Mouse (Mus musculus): ENCODE measurements at regions not wholly inside any gene's neighbourhood (a gene's known extent, or its start where the extent isn't known, plus 50 kb on each side); places are given as distances from the start of the nearest gene placed in this dataset.
A peak's percentile ranks its signal among the peaks of the same experiment; 100 is the strongest.

GRCm38 (mm10) chr13:112071209-112071955 lies 216.9 kb upstream of the Ankrd55 start:
- no peak for DNase-seq (ENCODE audit: low spot score in 2 of 2)

DNA sequence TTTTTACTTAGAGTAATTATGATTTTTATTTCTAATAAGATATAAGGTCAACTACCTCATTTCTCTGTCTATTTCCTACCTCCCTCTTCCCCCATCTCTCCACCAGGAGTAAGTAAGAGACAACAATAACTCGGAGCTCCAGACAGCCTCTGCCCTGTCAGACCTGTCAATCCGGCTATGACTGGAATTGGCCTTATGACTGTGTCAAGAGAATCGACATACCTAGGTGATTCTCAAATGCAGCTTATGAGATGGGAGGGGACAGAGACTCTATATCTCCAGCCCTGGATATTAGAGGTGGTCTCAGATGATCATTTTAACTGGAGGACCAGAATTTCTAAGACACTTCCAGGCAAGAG lies 216.3 kb upstream of the Ankrd55 start:
- DNase-seq (ENCODE audit: low spot score in 2 of 2), result no peak

- no peak for DNase-seq (ENCODE audit: low spot score in 2 of 2)
Observed at GRCm38 (mm10) chr13:112073519-112074406, 214.5 kb upstream of the Ankrd55 start.

- no peak for DNase-seq (ENCODE audit: low spot score in 2 of 2)
Observed at GRCm38 (mm10) chr13:112075847-112076479, 212.3 kb upstream of the Ankrd55 start.

- DNase-seq (ENCODE audit: low spot score in 2 of 2), result no peak
Observed at GRCm38 (mm10) chr13:112078088-112078487, 210.2 kb upstream of the Ankrd55 start.

DNA sequence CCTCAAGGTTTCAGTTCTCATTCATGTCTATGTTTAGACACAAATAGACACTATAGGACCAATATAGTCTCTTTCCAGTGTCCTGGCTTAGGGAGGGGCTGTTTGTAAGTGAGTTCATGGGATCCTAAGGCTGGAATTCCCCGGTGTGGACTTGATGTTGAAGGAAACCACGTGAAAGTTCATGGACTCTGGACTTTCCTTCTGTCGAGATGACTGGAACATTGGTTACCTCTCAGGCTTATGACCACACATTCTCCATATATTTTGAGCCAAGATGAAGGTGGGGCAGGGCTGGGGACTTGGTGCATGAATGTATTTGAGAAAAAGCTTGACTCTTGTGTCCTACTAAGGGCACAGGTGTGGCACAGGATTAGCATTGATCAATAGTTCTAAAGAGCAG lies 206.3 kb upstream of the Ankrd55 start:
- no peak for DNase-seq (ENCODE audit: low spot score in 2 of 2)

DNA sequence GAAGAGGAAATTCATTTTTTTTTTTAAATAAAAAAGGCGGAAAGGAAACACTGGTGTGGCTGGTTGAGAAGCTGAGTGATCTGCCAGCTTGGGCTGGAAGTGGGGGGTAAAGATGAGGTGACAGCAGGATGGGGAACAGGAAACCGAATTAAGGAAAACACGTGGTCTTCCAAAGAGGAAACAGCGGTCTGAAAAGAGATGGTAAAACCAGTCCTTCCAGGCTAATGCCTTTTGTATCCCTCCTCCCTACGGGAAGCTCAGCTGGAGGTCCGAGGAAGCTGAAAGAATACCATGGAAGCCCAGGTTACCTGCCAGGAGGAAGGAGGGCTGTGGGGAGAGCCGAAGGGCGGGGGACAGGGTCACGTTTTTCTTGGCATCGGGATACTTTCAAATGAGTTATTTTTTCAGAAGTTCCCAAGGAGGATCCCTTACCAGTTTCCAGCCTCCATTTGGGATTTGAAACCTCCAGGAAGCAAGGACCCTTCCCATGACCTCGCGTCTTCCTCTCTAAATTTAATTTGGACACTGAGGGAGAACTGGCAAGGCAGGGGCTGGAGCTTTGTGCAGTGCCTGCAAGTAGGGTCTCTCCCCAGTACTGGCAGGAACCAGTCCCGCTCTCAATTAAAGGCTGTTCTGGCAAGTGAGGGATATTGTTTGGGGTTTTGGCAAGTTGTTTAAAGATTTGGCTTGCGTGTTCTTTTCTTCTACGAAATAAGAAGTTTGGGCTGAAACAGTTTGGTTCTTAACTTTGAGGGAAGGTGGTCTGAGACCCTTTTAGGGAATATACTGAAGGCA lies 203.6 kb upstream of the Ankrd55 start:
- peak; percentile 69 to 89 for DNase-seq (ENCODE audit: low spot score in 2 of 2)

DNA sequence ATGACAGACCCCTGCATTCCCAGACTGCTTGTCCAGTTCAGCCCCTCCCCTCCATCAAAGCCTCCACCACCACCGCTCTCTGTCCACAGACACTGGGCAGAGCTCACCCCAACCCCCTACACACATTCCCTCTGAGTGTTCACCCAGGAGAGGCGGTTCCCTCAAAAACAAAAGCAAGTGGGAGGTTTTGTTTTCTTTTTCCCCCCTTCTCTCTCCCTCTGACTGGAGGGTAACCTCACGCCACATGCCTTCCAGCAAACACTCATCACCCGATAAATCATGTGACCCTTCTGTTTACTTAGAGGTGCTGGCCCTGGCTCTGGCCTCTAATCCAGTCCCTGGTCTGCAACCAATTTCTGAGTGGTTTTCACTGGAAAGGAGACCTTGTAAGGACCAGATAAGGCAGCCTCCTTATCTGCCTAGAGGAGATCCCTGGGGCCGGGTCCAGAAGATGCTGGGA lies 199.9 kb upstream of the Ankrd55 start:
- peak; percentile 80 to 83 for DNase-seq (ENCODE audit: low spot score in 2 of 2)

- no peak for DNase-seq (ENCODE audit: low spot score in 2 of 2)
Observed at GRCm38 (mm10) chr13:112090737-112091136, 197.5 kb upstream of the Ankrd55 start.

DNA sequence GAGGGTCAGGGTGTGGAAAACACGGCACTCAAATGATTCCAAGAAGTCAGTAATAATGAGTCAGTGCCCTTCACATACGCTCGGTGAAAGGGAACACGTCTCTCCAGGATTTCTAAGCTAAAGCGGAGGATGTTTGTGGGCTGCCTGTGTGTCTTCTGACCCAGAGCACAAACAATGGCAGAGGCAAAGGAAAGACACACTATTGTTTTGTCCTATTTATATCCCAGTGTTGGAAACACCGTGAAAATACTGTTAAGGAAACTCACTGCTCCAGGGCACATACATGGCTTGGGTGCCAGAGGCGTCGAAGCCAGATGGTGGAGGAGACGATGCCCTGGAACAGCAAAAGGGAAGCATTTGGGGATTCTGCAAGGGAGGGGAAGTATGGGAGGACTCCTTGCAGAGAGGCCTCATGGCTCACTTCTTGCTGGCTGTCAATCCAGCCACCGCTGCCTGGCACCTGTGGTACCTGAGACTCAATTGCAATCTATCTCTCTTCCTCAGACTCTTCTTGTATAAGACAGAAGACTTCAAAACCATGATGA lies 192.6 kb upstream of the Ankrd55 start:
- DNase-seq (ENCODE audit: low spot score in 2 of 2), result peak in 1 of 2 experiments; percentile 51

DNA sequence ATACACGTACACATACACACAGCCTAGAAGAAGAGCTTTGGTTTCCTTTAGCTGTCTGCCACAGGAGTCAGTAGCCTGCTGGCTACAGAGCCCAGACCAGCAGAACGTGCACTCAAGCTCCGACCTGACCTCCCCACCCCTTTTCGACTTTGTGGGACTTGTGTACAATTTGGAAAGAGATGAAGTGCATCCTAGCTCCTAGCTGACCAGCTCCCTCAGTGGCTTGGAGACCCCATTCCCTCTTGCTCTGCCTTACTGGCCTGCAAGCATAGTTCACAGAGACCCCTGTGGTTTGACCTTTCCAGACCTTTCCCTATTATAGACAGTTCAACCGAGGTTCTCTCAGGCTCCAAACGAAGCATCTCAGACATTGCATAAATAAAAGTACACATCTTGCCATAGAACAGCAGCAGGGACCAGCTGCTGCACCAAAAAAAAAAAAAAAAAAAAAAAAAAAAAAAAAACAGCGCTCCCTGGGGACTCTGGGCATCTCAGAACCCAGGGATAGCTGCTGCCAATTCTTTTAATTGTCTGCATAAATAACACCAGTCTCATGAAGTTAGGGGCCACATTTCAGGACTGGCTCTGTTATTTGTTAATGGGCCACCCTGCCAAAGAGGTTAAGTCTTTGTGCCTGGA lies 188.2 kb upstream of the Ankrd55 start:
- no peak for DNase-seq (ENCODE audit: low spot score in 2 of 2)

DNA sequence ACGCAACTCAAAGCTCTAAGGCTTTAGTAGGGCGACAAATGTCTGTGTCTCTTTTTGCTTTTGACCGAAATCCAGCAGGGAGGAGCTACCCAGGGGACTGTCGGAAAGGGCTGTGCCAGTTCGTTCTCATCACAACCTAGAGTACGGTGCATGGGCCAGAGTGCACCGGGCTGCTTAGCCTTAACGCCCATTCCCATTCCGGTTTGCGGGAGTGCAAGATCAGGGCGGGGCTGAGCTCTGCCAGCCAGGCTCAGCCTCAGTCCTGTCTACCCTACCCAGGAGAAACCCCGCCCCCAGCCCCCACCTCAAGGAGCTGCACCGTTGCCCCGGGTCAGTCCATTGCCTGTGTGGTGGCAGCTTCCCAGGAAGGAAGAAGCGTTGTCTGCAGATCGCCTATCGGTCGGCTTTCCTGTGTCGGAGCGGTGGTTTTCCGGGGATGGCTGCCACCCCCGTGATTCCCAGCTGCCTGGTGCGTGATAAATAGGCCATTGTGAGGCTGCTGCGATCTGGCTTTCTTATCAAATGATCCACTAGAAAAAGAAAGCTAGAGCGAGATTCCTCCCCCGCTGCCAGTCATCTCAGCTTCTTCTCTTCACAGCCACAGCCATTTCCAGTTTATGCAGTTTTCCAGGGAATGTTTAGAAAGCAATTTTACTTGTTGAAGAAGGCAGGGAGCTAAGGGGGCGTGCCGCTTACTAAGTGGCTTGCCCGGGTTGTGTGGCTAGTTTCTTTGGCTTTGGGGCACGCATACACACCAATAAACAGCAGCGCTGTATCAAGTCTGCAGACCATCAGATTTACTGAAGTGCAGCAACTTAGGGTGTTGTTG lies 187.4 kb upstream of the Ankrd55 start:
- DNase-seq (ENCODE audit: low spot score in 2 of 2), result peak; percentile 62 to 63

- DNase-seq (ENCODE audit: low spot score in 2 of 2), result no peak
Observed at GRCm38 (mm10) chr13:112101421-112101756, 186.9 kb upstream of the Ankrd55 start.

DNA sequence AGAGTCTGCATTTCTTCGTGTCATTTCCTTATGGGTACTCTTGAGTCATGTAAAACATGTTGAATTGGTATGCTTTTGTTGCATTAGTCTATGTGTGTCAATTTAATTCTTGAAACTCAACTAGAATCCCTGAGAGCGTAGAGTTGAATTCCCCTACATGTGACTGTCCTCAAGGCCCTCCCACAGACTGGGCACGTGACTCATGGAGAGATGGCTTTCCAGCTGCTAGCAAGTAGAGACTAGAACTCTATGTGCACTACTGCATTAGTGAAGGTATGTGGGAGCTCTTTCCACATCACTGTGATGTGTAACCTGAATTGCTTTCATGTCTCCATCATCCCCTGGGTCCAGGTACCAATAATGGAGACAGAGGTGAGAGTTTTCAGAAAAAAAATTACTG lies 182.3 kb upstream of the Ankrd55 start:
- no peak for DNase-seq (ENCODE audit: low spot score in 2 of 2)

DNA sequence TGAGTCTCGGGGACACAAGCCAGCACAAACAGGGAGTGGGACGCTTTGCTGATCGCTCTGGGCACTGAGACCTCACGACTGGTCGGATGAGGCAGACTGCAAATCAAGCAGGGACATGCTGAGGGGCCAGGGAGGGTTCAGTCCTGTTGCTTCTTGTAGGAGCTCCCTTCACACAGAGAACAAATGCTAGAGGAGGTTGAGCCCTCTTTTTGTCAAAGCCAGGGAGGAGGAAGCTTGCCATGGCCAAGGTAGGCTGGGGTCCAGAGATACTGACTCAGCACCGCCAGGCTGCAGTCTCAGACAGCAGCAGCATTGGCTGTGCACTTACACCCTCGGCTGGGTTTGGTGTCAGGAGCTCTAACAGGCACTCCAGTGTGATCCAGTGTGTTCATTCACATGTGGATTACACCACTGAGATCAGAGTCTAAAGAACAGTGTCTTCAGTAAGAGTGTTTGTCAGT lies 173.5 kb upstream of the Ankrd55 start:
- DNase-seq (ENCODE audit: low spot score in 2 of 2), result peak in 1 of 2 experiments; percentile 53

DNA sequence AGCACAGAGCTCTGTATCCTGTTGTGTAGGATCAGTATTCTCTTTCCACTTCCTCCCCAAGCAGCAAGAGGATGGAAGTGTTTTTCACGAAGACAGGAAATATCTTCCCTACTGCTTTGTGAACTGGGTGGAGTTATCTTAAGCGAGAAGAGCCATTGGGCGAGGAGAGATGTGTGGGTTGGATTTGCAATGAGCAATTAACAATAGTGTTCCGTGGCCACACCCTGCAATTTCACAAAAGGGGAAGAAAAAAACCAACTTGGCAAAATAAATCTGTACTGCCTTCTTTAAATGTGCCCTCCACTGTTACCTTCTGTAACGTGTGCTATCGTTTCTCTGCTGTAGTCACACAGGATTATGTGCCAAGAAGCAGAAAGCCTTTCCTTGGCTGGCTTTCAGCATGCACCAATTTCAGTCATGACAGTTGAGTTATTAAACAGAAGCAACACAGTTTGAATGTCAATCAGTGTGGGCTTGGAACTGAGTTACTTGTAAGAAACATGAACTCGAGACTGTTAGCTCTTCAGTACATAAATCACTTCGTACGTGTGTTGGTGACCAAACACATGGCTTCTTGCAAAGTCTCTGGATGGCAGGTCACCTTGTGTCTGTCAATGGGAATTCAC lies 172.0 kb upstream of the Ankrd55 start:
- peak in 1 of 2 experiments; percentile 57 for DNase-seq (ENCODE audit: low spot score in 2 of 2)

DNA sequence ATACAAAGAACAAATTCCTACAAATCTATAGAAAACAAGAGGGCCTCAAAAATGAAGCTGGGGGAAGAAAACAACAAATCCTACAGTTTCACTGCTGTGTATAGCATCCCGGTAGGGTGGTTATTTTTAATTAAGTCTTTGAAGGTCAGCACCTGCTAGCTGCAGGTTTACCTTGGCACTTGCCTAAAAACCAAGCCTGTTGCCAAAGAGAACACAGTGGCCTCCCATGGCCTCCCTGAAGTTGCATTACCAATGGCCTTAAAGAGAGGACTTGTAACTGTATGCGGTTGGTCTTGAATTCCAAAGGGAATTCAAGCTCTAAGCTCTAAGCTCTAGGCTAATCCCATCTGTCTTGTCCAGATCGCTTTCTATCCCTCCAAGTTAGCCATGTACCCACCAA lies 169.7 kb upstream of the Ankrd55 start:
- no peak for DNase-seq (ENCODE audit: low spot score in 2 of 2)

- DNase-seq (ENCODE audit: low spot score in 2 of 2), result peak; percentile 42 to 58
Observed at GRCm38 (mm10) chr13:112119611-112120041, 168.6 kb upstream of the Ankrd55 start.

GRCm38 (mm10) chr13:112120346-112120745 lies 167.9 kb upstream of the Ankrd55 start:
- no peak for DNase-seq (ENCODE audit: low spot score in 2 of 2)

Measured in heart, adult 9 months (tissue).